Mouse (Mus musculus): ENCODE data around the gene Vmn1r26.
"Not testable (repeated sequence)": the region's sequence is repeated elsewhere in the genome, so short reads cannot be mapped to it uniquely, and the experiment has no call there.

Vmn1r26 gene

GRCm38 (mm10) chr6:58015059-58015458 lies at the start of gene Vmn1r26:
TSS of gene Vmn1r26 (minus strand) at chr6:58015159.
- no peak for DNase-seq (ENCODE audit: low spot score)

- no peak for DNase-seq (ENCODE audit: low spot score)
Measured at GRCm38 (mm10) chr6:58044025-58044424, 29.1 kb upstream of the Vmn1r26 start.

DNA sequence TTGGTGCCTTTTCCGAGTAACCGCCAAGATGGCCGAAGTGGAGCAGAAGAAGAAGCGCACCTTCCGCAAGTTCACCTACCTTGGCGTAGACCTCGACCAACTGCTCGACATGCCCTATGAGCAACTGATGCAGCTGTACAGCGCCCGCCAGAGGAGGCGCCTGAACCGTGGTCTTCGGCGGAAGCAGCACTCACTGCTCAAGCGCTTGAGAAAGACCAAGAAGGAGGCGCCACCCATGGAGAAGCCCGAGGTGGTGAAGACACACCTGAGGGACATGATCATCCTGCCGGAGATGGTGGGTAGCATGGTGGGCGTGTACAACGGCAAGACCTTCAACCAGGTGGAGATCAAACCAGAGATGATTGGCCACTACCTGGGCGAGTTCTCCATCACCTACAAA lies 2.5 kb upstream of the Vmn1r26 start:
- DNase-seq (ENCODE audit: low spot score): not testable (repeated sequence)

DNA sequence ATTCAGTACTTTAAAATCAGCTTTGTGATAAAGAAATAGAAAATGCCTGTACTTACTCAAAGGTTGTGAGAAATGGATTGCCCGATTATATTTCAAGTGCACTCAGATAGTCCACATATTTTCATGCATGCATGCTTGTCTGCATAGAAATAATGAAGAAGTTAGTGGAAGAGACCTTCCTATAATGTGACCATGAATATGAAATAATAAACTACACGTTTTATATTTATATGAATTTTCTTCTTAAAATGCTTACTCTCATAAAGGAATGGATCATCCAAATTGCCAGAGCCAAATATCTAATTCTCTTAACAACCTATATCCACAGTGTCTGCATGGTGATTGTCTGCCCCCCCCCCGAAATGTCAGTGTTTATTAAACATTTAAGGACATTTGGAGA lies 34.2 kb downstream of the Vmn1r26 start, which contains the start of gene Vmn1r25:
Vmn1r25 (minus strand) TSS at position 101 of the 400 bp plus-strand sequence.
- no peak for DNase-seq (ENCODE audit: low spot score)

DNA sequence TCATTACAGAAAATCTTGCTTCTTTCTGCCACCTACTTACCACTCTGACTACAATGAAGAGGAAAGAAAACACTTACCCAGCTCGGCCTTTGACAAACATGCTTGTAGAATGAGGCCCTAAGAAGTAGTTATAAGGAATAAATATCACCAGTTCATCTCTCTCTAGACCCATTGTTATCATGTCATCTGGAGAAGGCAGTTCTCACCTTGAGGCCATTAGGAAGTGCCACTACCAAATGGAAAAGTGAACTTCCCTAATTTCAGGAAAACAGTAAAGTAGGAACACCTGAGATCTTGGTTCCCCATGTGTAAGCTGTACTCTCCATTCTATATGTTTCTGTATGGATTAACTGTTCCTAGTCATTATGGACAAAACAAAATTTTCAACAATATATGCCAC lies 53.6 kb downstream of the Vmn1r26 start, which contains the start of gene Vmn1r24:
Vmn1r24 (minus strand) TSS at position 101 of the 400 bp plus-strand sequence.
- DNase-seq (ENCODE audit: low spot score): not testable (repeated sequence)

Measured in yolk sac, embryonic 10.5 days (tissue).